18 mouse cellular contexts compared by ENCODE assay signal in the genomic region with DNA sequence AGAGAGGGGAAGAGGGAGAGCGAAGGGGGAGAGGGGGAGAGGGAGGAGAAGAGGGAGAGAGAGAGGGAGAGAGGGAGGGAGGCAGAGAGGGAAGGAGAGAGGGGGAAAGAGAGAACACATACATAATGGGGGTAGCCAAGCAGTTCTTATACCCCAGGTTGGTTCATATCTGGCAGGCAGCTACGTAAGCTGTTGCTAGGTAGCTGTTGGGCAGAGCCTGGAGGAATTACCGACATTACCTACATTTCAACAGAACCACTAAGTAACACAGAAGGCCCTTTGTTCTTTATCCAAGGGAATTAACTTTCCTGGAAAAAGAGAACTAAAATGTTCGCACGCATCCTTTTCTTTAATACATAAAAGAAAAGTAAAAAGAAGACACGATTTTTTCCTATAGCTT.
DNase-seq lines count a peak whose midpoint lies in the region; ATAC-seq and TF ChIP-seq lines count a peak whose summit lies in the region.
"Had no signal": no experiment of that assay in that cellular context is flagged by ENCODE, and none has a peak within 500 bp of the region (broad histone marks: within the 10 kb centered on the region; RNA-seq: fewer than 3 reads in every experiment).

No protein-coding gene starts in this region.

- no peaks in the 10 kb centered on the region for H3K27me3 ChIP-seq in forebrain, embryonic 15.5 days
- H3K27me3 ChIP-seq in forebrain, embryonic 11.5 days (ENCODE audit: control insufficient read depth, insufficient read depth, low read length) = no peaks in the 10 kb centered on the region
- no peaks in the 10 kb centered on the region for H3K27me3 ChIP-seq in hindbrain, postnatal 0 days (ENCODE audit: insufficient read depth, low read length)
- H3K27me3 ChIP-seq in hindbrain, embryonic 12.5 days = no peaks in the 10 kb centered on the region
- H3K27me3 ChIP-seq in midbrain, embryonic 16.5 days (ENCODE audit: control insufficient read depth, insufficient read depth, low read depth, low read length) = no peaks in the 10 kb centered on the region
- no peaks in the 10 kb centered on the region for H3K27me3 ChIP-seq in midbrain, embryonic 13.5 days
- H3K27me3 ChIP-seq: CH12.LX; liver, embryonic 15.5 days had no signal

- H3K4me1 ChIP-seq in forebrain, embryonic 15.5 days = peaks cover 13% of the 10 kb centered on the region; the same call in 1 of the 2 replicates
- peaks cover 6% of the 10 kb centered on the region; the same call in 1 of the 2 replicates for H3K4me1 ChIP-seq in forebrain, embryonic 11.5 days (replicated peaks; ENCODE audit: control insufficient read depth, insufficient read depth, low read length)
- peaks cover 5% of the 10 kb centered on the region; the same call in 1 of the 2 replicates for H3K4me1 ChIP-seq in hindbrain, postnatal 0 days (ENCODE audit: insufficient read depth, low read length)
- H3K4me1 ChIP-seq in hindbrain, embryonic 12.5 days = peaks cover 36% of the 10 kb centered on the region
- peaks cover 17% of the 10 kb centered on the region for H3K4me1 ChIP-seq in midbrain, embryonic 16.5 days (ENCODE audit: control insufficient read depth, insufficient read depth, low read length)
- peaks cover 27% of the 10 kb centered on the region for H3K4me1 ChIP-seq in midbrain, embryonic 13.5 days (replicated peaks)

- no peak overlapping the region for H3K4me2 ChIP-seq in forebrain, embryonic 15.5 days (replicated peaks)
- no peak overlapping the region for H3K4me2 ChIP-seq in forebrain, embryonic 11.5 days (ENCODE audit: low read depth, low read length, severe bottlenecking)
- H3K4me2 ChIP-seq in hindbrain, postnatal 0 days (ENCODE audit: low read depth, low read length) = no peak overlapping the region
- H3K4me2 ChIP-seq in hindbrain, embryonic 12.5 days (replicated peaks) = no peak overlapping the region
- H3K4me2 ChIP-seq in midbrain, embryonic 16.5 days (ENCODE audit: low read length) = no peak overlapping the region
- H3K4me2 ChIP-seq in midbrain, embryonic 13.5 days (replicated peaks) = no peak overlapping the region
- H3K4me2 ChIP-seq: liver, embryonic 15.5 days; midbrain, embryonic 11.5 days had no signal

- 40% methylated on average over 6 of the region's 6 CpGs for WGBS in forebrain, embryonic 15.5 days
- WGBS in forebrain, embryonic 11.5 days = 60% methylated on average over 6 of the region's 6 CpGs
- WGBS in hindbrain, postnatal 0 days = 52% methylated on average over 6 of the region's 6 CpGs
- WGBS in hindbrain, embryonic 12.5 days = 68% methylated on average over 6 of the region's 6 CpGs
- 31% methylated on average over 6 of the region's 6 CpGs for WGBS in midbrain, embryonic 16.5 days
- 51% methylated on average over 6 of the region's 6 CpGs for WGBS in midbrain, embryonic 13.5 days

- H3K27ac ChIP-seq in forebrain, embryonic 15.5 days (replicated peaks) = peak overlapping the region; percentile 54
- no peak overlapping the region for H3K27ac ChIP-seq in forebrain, embryonic 11.5 days (ENCODE audit: low read depth, low read length)
- no peak overlapping the region; the same call in 1 of the 2 replicates for H3K27ac ChIP-seq in hindbrain, postnatal 0 days
- H3K27ac ChIP-seq in hindbrain, embryonic 12.5 days = no peak overlapping the region
- 0 out of 2 replicates have a peak overlapping the region, but pooled peaks have one; percentile 4 for H3K27ac ChIP-seq in midbrain, embryonic 16.5 days (ENCODE audit: low read length)
- H3K27ac ChIP-seq in midbrain, embryonic 13.5 days = no peak overlapping the region; the same call in 1 of the 2 replicates
- H3K27ac ChIP-seq: heart, adult 2 months; kidney, postnatal 0 days; left cerebral cortex, adult 2 months had no signal

- TF ChIP-seq CTCF in hindbrain, postnatal 0 days (IDR thresholded peaks at IDR 0.05; ENCODE audit: low read depth) = no peak

- ATAC-seq in forebrain, embryonic 15.5 days (replicated peaks) = no peak
- ATAC-seq in forebrain, embryonic 11.5 days (replicated peaks; ENCODE audit: low FRiP score) = no peak
- ATAC-seq in hindbrain, postnatal 0 days = no peak
- no peak for ATAC-seq in hindbrain, embryonic 12.5 days (ENCODE audit: low FRiP score)
- peak; percentile 58; the same call in 1 of the 2 replicates for ATAC-seq in midbrain, embryonic 16.5 days
- ATAC-seq in midbrain, embryonic 13.5 days = no peak
- ATAC-seq: intestine, postnatal 0 days had no signal

- no peak overlapping the region for H3K4me3 ChIP-seq in forebrain, embryonic 15.5 days
- H3K4me3 ChIP-seq in forebrain, embryonic 11.5 days (ENCODE audit: low read depth, low read length) = no peak overlapping the region
- H3K4me3 ChIP-seq in hindbrain, postnatal 0 days (ENCODE audit: low read length) = no peak overlapping the region
- H3K4me3 ChIP-seq in hindbrain, embryonic 12.5 days = no peak overlapping the region
- H3K4me3 ChIP-seq in midbrain, embryonic 16.5 days (ENCODE audit: low read depth, low read length) = no peak overlapping the region
- no peak overlapping the region for H3K4me3 ChIP-seq in midbrain, embryonic 13.5 days (replicated peaks)
- H3K4me3 ChIP-seq: heart, adult 2 months; left cerebral cortex, adult 2 months; liver, embryonic 15.5 days had no signal

- no peak overlapping the region for H3K9ac ChIP-seq in forebrain, embryonic 15.5 days (replicated peaks)
- H3K9ac ChIP-seq in forebrain, embryonic 11.5 days (ENCODE audit: low read length) = no peak overlapping the region
- no peak overlapping the region for H3K9ac ChIP-seq in hindbrain, postnatal 0 days (replicated peaks; ENCODE audit: low read length)
- no peak overlapping the region for H3K9ac ChIP-seq in hindbrain, embryonic 12.5 days
- no peak overlapping the region for H3K9ac ChIP-seq in midbrain, embryonic 16.5 days (ENCODE audit: low read depth, low read length)
- H3K9ac ChIP-seq in midbrain, embryonic 13.5 days (replicated peaks) = no peak overlapping the region
- H3K9ac ChIP-seq: liver, embryonic 15.5 days had no signal

- no peak for DNase-seq in forebrain, embryonic 11.5 days (ENCODE audit: low spot score)
- peak; percentile 50 for DNase-seq in hindbrain, postnatal 0 days (ENCODE audit: low spot score)
- no peak for DNase-seq in embryo, embryonic 9.5 days (ENCODE audit: extremely low spot score)
- DNase-seq: adrenal gland, adult 8-10 months; cerebellum, adult 11-12 months; cerebellum, postnatal 25 days; heart, adult 2 months; thymus, postnatal 25 days had no signal

- no peaks in the 10 kb centered on the region for H3K36me3 ChIP-seq in forebrain, embryonic 15.5 days
- no peaks in the 10 kb centered on the region for H3K36me3 ChIP-seq in forebrain, embryonic 11.5 days (ENCODE audit: control insufficient read depth, insufficient read depth, low read length)
- H3K36me3 ChIP-seq in hindbrain, postnatal 0 days (ENCODE audit: insufficient read depth, low read length) = no peaks in the 10 kb centered on the region
- H3K36me3 ChIP-seq in hindbrain, embryonic 12.5 days = no peaks in the 10 kb centered on the region
- no peaks in the 10 kb centered on the region for H3K36me3 ChIP-seq in midbrain, embryonic 16.5 days (ENCODE audit: control insufficient read depth, insufficient read depth, low read length)
- H3K36me3 ChIP-seq in midbrain, embryonic 13.5 days = 0 out of 2 replicates have a peak, but pooled peaks cover 4% of the 10 kb centered on the region
- H3K36me3 ChIP-seq: liver, embryonic 15.5 days had no signal

- H3K9me3 ChIP-seq in forebrain, embryonic 15.5 days = no peaks in the 10 kb centered on the region
- H3K9me3 ChIP-seq in forebrain, embryonic 11.5 days (ENCODE audit: control insufficient read depth, low read length) = no peaks in the 10 kb centered on the region; the same call in 1 of the 2 replicates
- no peaks in the 10 kb centered on the region for H3K9me3 ChIP-seq in hindbrain, postnatal 0 days (ENCODE audit: low read length)
- no peaks in the 10 kb centered on the region; the same call in 1 of the 2 replicates for H3K9me3 ChIP-seq in hindbrain, embryonic 12.5 days (replicated peaks)
- H3K9me3 ChIP-seq in midbrain, embryonic 16.5 days (replicated peaks; ENCODE audit: control insufficient read depth, low read length, poor library complexity, severe bottlenecking) = no peaks in the 10 kb centered on the region
- H3K9me3 ChIP-seq in midbrain, embryonic 13.5 days = no peaks in the 10 kb centered on the region
- H3K9me3 ChIP-seq: liver, embryonic 15.5 days had no signal

Comparison
In these comparisons a context has a peak if more than half of its experiments do, and no peak if none do; other contexts are left out.
1. H3K27ac ChIP-seq: peak in forebrain, embryonic 15.5 days (single experiment) and midbrain, embryonic 16.5 days (single experiment); none in forebrain, embryonic 11.5 days (single experiment), hindbrain, postnatal 0 days (single experiment), hindbrain, embryonic 12.5 days (single experiment) and midbrain, embryonic 13.5 days (single experiment).